Mouse (Mus musculus): ENCODE measurements around the gene Sacs.

DNA sequence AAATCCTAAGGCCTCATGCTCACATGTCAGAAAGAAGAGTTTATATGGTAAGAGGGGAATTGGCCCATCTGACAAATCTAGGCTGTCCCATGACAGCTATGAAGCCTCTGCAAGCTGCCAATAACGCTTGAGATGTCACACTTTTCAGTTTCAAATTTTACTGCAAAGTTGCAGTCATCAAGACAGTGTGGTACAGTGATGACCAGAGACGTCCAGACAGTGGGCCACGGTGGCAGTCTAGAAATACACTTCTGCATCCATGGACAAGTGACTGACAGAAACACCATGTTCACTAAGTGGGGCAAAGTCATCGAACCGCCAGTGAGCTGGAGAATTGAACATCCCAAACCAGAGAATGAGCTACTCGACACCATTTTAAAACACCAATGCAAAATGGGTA lies 37.5 kb upstream of the Sacs start:
- TF ChIP-seq CTCF (IDR thresholded peaks at IDR 0.05; ENCODE audit: low read depth), result no peak
- TF ChIP-seq EP300 (IDR thresholded peaks at IDR 0.05; ENCODE audit: low read depth), result no peak

Data from liver, embryonic 14.5 days (tissue).